8 mouse cellular contexts compared by ENCODE assay signal in the genomic region with DNA sequence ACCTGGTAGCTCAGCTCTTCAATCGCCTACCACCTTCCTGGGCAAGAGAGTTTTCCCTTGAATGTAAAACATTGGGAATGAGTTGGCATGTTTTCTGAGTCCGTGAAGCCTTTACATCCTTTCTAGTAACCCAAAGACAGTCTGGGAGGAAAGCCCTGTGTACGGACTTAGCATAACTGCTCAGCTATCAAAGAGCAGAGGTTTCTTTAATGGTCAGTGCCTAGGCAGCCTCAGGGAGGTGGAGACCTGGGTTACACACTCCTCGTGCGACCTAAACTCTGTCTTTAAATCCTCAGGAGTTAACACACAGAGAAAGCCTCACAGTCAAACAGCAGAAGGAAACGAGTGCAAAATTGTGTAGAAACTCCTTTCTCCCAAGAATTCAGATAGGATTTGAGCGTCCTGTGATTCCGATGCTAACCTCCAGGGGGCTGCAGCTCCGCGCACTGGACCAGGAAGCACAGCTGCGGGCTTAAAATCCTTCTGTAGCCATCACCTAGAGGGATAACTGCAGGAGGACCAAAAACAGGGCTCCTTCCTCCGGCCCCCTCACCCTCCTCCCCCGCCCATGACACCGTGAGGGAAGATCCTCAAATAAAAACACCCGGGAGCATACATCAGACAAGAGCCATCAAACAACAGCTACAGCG. TPM values are rescaled to one million over a fixed set of nuclear protein-coding genes. Genes with fewer than 3 reads are reported as not detected.
DNase-seq lines count a peak whose midpoint lies in the region; ATAC-seq and TF ChIP-seq lines count a peak whose summit lies in the region.
"Had no signal": no experiment of that assay in that cellular context is flagged by ENCODE, and none has a peak within 500 bp of the region (broad histone marks: within the 10 kb centered on the region; RNA-seq: fewer than 3 reads in every experiment).

No protein-coding gene starts in this region.

- no peaks in the 10 kb centered on the region for H3K27me3 ChIP-seq in midbrain, embryonic 11.5 days (ENCODE audit: control insufficient read depth, insufficient read depth, low read length)
- no peaks in the 10 kb centered on the region for H3K27me3 ChIP-seq in splenic B cell, adult 2 months (ENCODE audit: control insufficient read depth, insufficient read depth, low read length, poor library complexity, severe bottlenecking)

- H3K9ac ChIP-seq in midbrain, embryonic 11.5 days (ENCODE audit: low read length): no peak overlapping the region

- no peaks in the 10 kb centered on the region for H3K36me3 ChIP-seq in midbrain, embryonic 11.5 days (ENCODE audit: control insufficient read depth, insufficient read depth, low read length)
- no peaks in the 10 kb centered on the region for H3K36me3 ChIP-seq in splenic B cell, adult 2 months (ENCODE audit: control insufficient read depth, insufficient read depth, low read length, poor library complexity, severe bottlenecking)

- H3K4me1 ChIP-seq in midbrain, embryonic 11.5 days (ENCODE audit: control insufficient read depth, insufficient read depth, low read length): no peaks in the 10 kb centered on the region

- 0 out of 2 replicates have a peak, but pooled peaks have one; percentile 35 for ATAC-seq in midbrain, embryonic 11.5 days (ENCODE audit: low FRiP score)

- intact Hi-C loops in left cerebral cortex, adult 2 months (cut with DNase I): loop anchor here (2.0 kb wide), 1 partner anchor 51 kb away; a partner anchor contains a TSS

- H3K4me2 ChIP-seq in midbrain, embryonic 11.5 days: no peak overlapping the region

- peak; percentile 90 for TF ChIP-seq CTCF in left cerebral cortex, adult 2 months (IDR thresholded peaks at IDR 0.05)

- WGBS in midbrain, embryonic 11.5 days: 14% methylated on average over 16 of the region's 16 CpGs

- H3K9me3 ChIP-seq in midbrain, embryonic 11.5 days (ENCODE audit: control insufficient read depth, low read length): no peaks in the 10 kb centered on the region

- H3K27ac ChIP-seq in left cerebral cortex, adult 2 months: no peak overlapping the region
- no peak overlapping the region for H3K27ac ChIP-seq in midbrain, embryonic 11.5 days (ENCODE audit: low read depth, low read length)

- peak; percentile 72 for DNase-seq in ZHBTc4 (ENCODE audit: low read depth, low spot score)
- DNase-seq in cerebellum, adult 9-10 months: peak; percentile 25
- DNase-seq in frontal cortex, adult 2 months (ENCODE audit: extremely low spot score in 1 of 2, low spot score in 1 of 2): peak; percentile 20 to 85
- peak; percentile 20 for DNase-seq in hindlimb bud, embryonic 11.5 days (ENCODE audit: extremely low spot score, low read depth, low spot score)
- DNase-seq in left cerebral cortex, adult 2 months (ENCODE audit: extremely low spot score in 1 of 2, low spot score in 2 of 2): peak; percentile 54 to 73
- DNase-seq in midbrain, embryonic 11.5 days (ENCODE audit: low spot score, missing footprints): peak; percentile 96
- peak; percentile 25 for DNase-seq in splenic B cell, adult 2 months (ENCODE audit: low read depth, low spot score)

- no peak overlapping the region for H3K4me3 ChIP-seq in left cerebral cortex, adult 2 months
- no peak overlapping the region for H3K4me3 ChIP-seq in midbrain, embryonic 11.5 days (ENCODE audit: low read depth, low read length)

RNA-seq across cellular contexts. Expression of a gene that starts 14.0 kb away (rescaled TPM):
- polyA plus RNA-seq in frontal cortex, adult 2 months (2012; rRNA removed): not detected in 2 replicates
- total RNA-seq in left cerebral cortex, adult 2 months (2021): not detected
- polyA plus RNA-seq in midbrain, embryonic 11.5 days (2014; fragmentation: Nextera tagmentation; extraction: Ambion mirVana): not detected in 2 replicates
- total RNA-seq: neutrophil, adult 5-6 weeks had no signal

RNA-seq across cellular contexts. Expression of a gene that starts 15.2 kb away (rescaled TPM):
- not detected in 2 replicates for polyA plus RNA-seq in frontal cortex, adult 2 months (2012; rRNA removed)
- total RNA-seq in left cerebral cortex, adult 2 months (2021): not detected
- not detected in 2 replicates for polyA plus RNA-seq in midbrain, embryonic 11.5 days (2014; fragmentation: Nextera tagmentation; extraction: Ambion mirVana)
- total RNA-seq: neutrophil, adult 5-6 weeks had no signal

RNA-seq across cellular contexts. Expression of a gene that starts 18.6 kb away (rescaled TPM):
- polyA plus RNA-seq in frontal cortex, adult 2 months (2012; rRNA removed): not detected in 2 replicates
- total RNA-seq in left cerebral cortex, adult 2 months (2021): not detected
- not detected in 2 replicates for polyA plus RNA-seq in midbrain, embryonic 11.5 days (2014; fragmentation: Nextera tagmentation; extraction: Ambion mirVana)
- total RNA-seq: neutrophil, adult 5-6 weeks had no signal

RNA-seq across cellular contexts. Expression of a gene that starts 26.2 kb away (rescaled TPM):
- not detected in 2 replicates for polyA plus RNA-seq in frontal cortex, adult 2 months (2012; rRNA removed)
- total RNA-seq in left cerebral cortex, adult 2 months (2021): not detected
- not detected in 2 replicates for polyA plus RNA-seq in midbrain, embryonic 11.5 days (2014; fragmentation: Nextera tagmentation; extraction: Ambion mirVana)
- total RNA-seq: neutrophil, adult 5-6 weeks had no signal

RNA-seq across cellular contexts. Expression of a gene that starts 35.8 kb away (rescaled TPM):
- not detected in 2 replicates for polyA plus RNA-seq in frontal cortex, adult 2 months (2012; rRNA removed)
- not detected for total RNA-seq in left cerebral cortex, adult 2 months (2021)
- polyA plus RNA-seq in midbrain, embryonic 11.5 days (2014; fragmentation: Nextera tagmentation; extraction: Ambion mirVana): not detected in 2 replicates
- total RNA-seq: neutrophil, adult 5-6 weeks had no signal

Comparison
In these comparisons a context has a peak if more than half of its experiments do, and no peak if none do; other contexts are left out.
1. DNase-seq: peak in every context shown above with its lines; median percentile 96 in midbrain, embryonic 11.5 days; 72 in ZHBTc4; 64 in left cerebral cortex, adult 2 months; 52 in frontal cortex, adult 2 months; 25 in cerebellum, adult 9-10 months; 25 in splenic B cell, adult 2 months; 20 in hindlimb bud, embryonic 11.5 days.